Mouse (Mus musculus) thymus, postnatal 25 days (tissue): ENCODE data around the gene Pde4d.

Source experiments
- DNase-seq: peaks from one replicate; pipeline ENCODE4 v3.0.0; 2022

Gene Pde4d

DNA sequence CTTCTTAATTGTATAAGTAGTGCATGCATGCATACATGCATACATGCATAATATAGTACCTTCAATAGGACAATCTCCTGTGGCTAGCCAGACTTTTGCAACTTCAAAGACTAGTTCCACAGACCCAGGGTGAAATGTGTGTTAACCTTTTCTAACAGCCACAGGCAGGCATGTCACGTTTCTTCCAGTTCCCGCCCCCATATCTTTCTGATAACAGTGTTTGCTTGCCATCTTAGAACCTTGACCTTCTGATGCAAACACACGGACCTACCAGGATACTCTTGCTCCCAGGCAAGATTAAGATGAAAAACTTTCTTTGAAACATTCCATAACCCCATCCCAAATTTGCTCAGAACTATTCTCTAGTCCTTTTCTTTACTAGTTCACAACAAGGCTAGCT is 1357.7 kb downstream of the Pde4d start:
- no peak for DNase-seq

DNA sequence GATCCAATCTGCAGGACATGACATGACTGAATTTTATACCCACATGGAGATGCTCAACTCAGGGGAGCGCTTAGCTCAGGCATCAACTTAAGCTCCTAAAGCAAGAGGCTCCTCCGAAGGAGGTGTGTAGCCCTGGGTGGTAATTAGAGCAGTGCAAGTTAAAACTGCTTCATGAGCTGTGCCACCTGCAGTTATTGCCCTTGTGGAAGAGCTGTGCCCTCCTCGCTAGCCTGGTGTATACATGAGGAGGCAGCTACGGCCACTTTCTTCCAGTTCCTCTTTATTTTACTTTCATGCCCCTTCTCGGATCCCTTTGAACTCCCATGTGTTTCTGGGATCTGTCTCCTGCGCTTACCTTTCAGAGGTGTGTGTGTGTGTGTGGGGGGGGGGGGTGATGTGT is 1358.3 kb downstream of the Pde4d start:
- DNase-seq = no peak

GRCm38 (mm10) chr13:109808946-109809345 is 1359.2 kb downstream of the Pde4d start:
- no peak for DNase-seq

- no peak for DNase-seq
Observed at GRCm38 (mm10) chr13:109809646-109810045, 1359.9 kb downstream of the Pde4d start.

DNA sequence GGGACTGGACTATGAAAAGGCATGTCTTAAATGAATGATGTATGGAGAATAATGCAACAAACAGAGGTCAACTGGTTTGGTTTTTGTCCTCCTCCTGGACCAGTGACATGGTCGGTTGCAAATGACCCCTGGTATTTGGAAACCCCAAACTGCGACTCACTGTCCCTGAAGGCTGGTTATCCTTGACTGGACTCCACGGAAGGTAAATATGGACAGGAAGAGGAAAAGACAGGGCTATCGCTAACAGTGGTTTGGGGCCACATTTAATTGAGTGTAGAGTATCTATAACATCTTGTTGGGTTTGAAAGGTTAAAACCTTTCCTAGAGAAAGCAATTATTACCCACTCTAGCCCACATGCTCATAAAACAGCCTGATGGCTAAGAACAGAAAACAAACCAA is 1364.2 kb downstream of the Pde4d start:
- DNase-seq = no peak

DNA sequence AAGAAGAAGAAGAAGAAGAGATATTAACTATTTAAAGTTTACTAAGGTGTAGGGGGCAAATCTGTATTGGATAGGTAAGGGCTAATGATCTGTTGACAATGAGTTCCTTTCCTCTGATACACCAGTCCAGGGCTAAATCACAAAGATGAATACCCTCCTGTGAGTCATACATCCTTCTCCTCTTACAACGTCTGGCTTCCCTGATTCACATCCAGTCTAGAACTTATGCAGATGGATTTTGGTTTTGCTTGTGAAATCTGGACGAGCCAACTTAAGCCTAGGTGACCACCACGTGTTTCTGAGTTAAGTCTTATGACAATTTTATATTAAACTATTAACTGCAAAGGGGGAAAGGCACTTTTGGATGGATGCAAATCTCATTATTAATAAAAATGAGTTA is 1369.3 kb downstream of the Pde4d start:
- no peak for DNase-seq

DNA sequence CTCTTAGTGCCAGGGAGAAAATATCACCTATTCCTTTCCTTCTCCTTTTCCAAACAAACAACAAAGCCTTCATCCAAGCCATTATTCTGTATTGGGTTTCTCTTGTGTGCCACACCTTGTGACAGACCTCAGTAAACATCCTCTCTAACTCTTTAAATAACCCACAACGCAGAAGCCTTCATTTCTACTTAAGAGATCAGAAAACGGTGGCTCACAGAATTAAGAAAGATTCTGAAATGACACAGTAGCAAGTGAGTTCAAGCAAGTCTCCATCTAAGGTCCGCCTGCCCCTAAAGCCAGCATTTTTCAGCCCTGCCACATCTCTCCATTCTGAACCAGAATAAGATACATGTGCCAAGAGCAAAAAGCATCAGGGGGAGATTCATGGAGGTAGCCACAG is 1370.4 kb downstream of the Pde4d start:
- DNase-seq = peak; percentile 16

- DNase-seq = peak; percentile 46
Observed at GRCm38 (mm10) chr13:109820866-109821265, 1371.1 kb downstream of the Pde4d start.

DNA sequence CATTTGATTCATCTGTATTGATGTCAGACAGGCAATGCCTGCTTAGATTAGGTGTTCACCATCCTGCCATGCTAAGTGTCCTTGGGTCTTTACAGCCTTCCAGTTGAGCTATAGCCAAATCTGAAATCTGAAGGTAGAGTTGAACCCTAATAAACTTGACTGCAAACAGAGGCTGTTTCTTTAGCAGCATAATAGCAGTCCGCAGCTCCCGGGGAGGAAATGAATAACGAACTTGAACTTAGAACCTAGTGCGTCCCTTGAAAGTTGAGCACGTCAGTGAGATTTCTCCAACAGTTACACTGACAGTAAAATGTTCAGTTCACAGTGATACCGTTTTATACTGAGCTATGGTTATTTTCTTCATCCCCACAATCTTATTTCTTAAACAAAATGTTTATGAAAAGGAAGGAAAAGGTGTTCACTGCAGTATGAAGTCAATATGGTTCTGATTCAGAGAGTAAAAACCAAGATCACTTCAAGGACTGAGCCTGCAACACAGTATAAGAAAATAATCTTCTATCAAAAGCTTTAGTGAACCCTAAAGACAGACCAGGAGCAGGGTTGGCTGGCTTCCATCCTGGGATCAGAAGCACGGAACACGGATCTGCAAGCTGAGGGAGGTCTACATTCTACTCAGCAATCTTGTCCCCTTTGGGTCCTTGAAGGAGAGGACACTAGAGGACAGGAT is 1372.1 kb downstream of the Pde4d start:
- DNase-seq = peak; percentile 57

DNA sequence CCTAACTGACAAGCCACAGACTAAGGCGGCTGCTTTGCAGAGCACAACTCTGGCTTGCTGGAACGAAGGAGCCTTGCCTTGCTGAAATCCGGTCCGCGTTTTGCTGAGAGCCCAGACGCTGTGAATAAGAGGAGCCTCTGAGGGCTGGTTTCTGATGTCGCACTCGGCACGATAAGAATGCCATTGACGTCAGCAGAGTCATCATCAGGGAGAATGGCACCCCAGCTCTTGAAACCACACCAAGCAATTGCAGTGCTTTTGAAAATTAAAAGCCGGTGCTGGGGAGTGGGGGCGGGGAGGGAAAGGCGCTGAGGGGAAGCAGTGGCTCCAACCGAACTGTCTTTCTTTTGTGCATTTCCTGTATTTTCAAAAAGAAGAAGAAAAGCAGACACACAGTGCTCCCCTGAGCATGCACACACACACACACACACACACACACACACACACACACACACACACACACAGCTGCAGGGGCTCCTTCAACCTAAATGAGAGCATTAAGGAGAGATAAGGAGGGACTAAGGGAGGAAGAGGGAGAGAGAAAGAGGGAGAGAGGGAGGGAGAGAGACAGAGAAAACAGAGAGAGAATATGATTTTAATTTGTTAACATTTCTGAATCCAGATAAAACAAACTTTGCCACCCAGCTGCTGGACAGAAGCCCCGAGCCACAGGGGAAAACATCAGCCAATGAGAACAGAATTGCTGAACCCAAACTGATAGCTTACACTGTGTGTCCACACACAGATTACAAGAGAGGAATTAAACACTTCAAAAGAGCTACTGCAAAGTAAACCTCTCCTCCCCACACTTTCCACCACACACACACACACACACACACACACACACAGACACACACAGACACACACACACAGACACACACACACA is 1372.9 kb downstream of the Pde4d start:
- peak; percentile 97 for DNase-seq

GRCm38 (mm10) chr13:109823307-109824031 is 1373.7 kb downstream of the Pde4d start:
- peak; percentile 51 for DNase-seq

DNA sequence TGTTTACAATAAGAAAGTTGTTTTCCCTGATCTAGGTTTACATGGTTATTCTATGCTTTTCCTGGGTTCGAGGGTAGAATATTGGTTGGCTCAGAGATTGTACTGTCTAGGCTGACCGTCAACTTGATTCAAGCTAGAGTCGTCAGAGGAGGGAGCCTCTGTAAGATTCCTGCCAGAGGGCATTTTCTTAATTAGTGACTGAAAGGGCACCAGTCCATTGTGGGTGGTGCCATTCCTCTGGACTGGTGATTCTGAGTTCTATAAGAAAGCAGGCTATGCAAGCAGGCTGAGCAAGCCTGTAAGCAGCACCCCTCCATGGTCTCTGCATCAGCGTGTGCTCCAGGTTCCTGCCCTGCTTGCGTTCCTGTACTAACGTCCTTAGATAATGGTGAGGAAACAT is 1376.1 kb downstream of the Pde4d start:
- no peak for DNase-seq

- no peak for DNase-seq
Observed at GRCm38 (mm10) chr13:109827341-109827740, 1377.6 kb downstream of the Pde4d start.

DNA sequence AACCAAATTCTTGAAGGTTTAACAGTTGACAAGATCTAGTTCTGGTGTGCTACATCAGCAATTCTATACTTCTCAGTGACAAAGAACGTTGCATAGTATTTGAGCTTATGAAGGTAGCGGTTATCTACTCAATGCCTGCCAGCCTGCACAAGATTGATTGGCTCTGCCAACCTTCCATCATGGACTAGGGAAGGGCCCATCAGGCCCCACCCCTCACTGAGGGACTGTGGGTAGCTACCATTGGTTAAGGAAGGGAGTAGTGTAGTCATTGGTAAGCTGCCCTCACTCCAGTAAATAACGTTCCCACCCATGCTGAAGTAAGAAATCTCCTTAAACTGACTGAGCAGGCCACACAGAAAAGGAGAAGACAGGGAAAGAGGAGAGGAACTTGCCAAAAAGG is 1378.2 kb downstream of the Pde4d start:
- DNase-seq = no peak

- DNase-seq = peak; percentile 19
Observed at GRCm38 (mm10) chr13:109829444-109829843, 1379.7 kb downstream of the Pde4d start.

DNA sequence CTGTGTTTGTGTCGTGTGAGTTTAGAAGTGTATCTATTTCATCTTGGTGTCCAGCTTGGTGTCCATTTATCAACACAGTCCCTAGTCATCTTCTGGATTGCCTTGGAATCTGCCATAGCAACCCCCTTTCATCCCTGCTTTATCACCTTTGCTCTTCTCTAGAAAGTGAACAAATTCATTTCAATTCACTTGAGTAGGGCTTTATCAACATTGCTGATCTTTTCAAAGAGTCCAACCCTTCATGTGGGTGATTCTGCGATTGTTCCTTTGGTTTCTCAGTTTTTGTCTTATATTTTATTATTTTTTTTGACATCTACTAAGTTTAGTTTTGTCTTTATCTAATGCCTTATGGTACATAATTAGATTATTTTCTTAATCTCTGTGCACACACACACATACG is 1385.2 kb downstream of the Pde4d start:
- DNase-seq = no peak

- peak; percentile 62 for DNase-seq
Observed at GRCm38 (mm10) chr13:109837453-109837852, 1387.7 kb downstream of the Pde4d start.

GRCm38 (mm10) chr13:109837921-109838320 is 1388.2 kb downstream of the Pde4d start:
- no peak for DNase-seq

DNA sequence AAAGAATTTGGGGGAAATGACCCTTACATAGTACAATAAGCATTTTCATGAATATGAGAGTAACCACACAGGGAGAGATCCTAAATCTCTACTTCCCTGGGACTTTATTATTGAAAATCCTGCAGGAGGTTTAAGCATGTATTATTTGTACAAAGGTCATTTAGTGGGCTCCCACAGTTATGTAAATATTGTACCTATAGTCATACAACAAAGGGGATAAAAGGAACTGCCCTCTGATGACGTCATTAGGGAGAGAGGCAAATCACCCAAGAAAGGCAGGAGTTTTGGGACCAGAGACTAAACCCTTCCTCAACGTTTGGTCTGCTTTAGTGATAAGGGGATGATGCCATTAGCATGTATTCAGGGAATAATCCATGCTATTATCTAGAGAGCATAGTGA is 1390.5 kb downstream of the Pde4d start:
- no peak for DNase-seq

DNA sequence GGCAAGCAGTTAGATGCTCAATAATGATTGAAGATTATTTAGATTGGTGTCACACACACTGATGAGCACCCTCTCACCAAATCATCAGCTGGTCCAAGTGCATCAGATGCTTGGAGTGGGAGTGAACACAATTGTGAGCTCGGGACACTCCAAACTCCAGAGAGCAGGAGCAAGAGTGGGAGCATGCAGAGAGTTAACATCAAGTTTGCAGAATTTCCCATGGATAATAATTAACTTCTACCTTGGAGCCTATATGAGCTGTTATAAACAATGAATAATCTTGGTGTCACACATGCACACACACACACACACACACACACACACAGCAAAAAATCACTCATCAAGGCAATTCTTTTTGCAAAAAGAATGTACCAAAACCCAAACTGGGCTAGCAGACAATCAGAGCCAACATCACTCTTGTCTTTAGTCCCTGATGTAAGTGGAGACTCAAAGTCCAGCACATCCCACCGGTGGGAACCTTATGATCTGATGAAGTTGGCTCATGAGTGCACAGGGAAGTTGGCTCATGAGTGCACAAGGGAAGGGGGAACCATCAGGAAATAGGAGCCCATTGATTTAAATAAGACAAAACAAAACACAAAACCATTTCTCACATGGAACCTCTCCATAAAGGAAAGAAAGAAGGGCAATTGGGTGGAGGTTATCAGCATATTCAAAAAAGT is 1391.5 kb downstream of the Pde4d start:
- no peak for DNase-seq

- DNase-seq = no peak
Observed at GRCm38 (mm10) chr13:109842982-109843381, 1393.2 kb downstream of the Pde4d start.

DNA sequence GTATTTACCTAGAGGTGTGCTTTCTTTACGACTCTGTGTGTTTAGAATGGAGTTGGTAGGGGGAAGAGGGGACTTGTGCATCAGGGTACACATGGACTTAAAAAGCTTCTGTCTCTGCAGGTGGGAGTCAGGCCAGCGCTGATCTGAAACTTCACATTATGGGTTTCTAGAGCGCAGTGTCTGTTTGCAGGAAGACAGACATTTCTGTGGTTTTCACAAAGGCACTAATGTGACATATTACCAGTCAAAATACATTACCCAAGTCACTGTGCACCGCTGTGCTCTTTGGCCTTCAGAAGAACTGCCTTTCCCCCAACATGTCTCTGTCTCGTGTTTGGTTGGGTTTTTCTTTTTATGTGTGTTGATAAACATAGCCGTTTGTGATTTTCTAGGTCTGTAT is 1395.1 kb downstream of the Pde4d start:
- peak; percentile 55 for DNase-seq

DNA sequence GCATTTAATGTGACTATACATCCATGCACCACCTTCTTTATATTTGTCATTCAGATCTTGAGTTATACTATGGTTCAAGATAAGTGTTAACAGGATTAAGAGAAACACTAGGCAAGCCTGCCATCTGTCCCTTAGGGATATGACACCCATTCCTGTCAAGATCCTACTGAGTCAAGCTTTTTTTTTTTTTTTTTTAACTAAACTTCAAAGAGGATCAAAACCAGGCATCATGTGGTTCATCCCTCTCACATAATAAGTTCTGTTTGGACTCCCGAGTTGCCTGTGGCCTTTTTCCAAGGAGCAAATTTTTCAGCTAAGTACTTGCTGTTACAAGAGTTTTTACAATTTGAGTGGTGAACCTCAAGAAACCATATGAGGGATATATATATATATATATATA is 1414.1 kb downstream of the Pde4d start:
- DNase-seq = no peak
